Mouse (Mus musculus) intestine, postnatal 0 days (tissue): ENCODE measurements at regions not wholly inside any gene's neighbourhood (a gene's known extent, or its start where the extent isn't known, plus 50 kb on each side); places are given as distances from the start of the nearest gene placed in this dataset.

Experiments used
- ATAC-seq: fragments of 200-750 bp; cut with Nextera tagmentation; 2 replicates; pipeline ENCODE4 v1.8.0; 2017; ENCODE audit warnings: mild to moderate bottlenecking, moderate TSS enrichment, moderate library complexity
- H3K27ac ChIP-seq: fragments of 300-500 bp; sonication (generic); 2 replicates; pipeline ENCODE4 v1.5.1; 2014; ENCODE audit warnings: mild to moderate bottlenecking, low read depth, low read length, moderate library complexity
- H3K27me3 ChIP-seq: fragments of 300-500 bp; sonication (generic); replicated peaks from 2 replicates; pipeline ENCODE4 v1.6.1; 2014; ENCODE audit warnings: low read length, mixed read lengths; ENCODE audit not compliant: control insufficient read depth, insufficient read depth
- H3K36me3 ChIP-seq: fragments of 300-500 bp; sonication (generic); 2 replicates; pipeline ENCODE4 v1.6.1; 2014; ENCODE audit warnings: mild to moderate bottlenecking, moderate library complexity; ENCODE audit not compliant: control insufficient read depth, insufficient read depth
- H3K4me1 ChIP-seq: fragments of 300-500 bp; sonication (generic); replicated peaks from 2 replicates; pipeline ENCODE4 v1.6.1; 2014; ENCODE audit warnings: antibody characterized with exemption, low read length, mixed read lengths; ENCODE audit not compliant: control insufficient read depth, insufficient read depth
- H3K4me2 ChIP-seq: fragments of 300-500 bp; sonication (generic); replicated peaks from 2 replicates; pipeline ENCODE4 v1.6.1; 2014; ENCODE audit warnings: low read depth, mild to moderate bottlenecking, moderate library complexity
- H3K4me3 ChIP-seq: fragments of 300-500 bp; sonication (generic); 2 replicates; pipeline ENCODE4 v1.5.1; 2014; ENCODE audit warnings: low read depth, low read length
- H3K9ac ChIP-seq: fragments of 300-500 bp; sonication (generic); 2 replicates; pipeline ENCODE4 v1.6.1; 2014; ENCODE audit warnings: mild to moderate bottlenecking, low read depth, low read length
- H3K9me3 ChIP-seq: fragments of 300-500 bp; sonication (generic); 2 replicates; pipeline ENCODE4 v1.6.1; 2016; ENCODE audit warnings: mixed run types; ENCODE audit not compliant: control insufficient read depth
- CTCF ChIP-seq: sonication (generic); IDR thresholded peaks from 2 replicates; pipeline ENCODE4 v1.5.1; 2016; ENCODE audit warnings: low read depth, mild to moderate bottlenecking, control low read depth, antibody characterized with exemption, moderate library complexity
- WGBS: fragments of 180-500 bp; shearing (Covaris S2); extraction: QIAGEN DNeasy Blood & Tissue Kit; methylation state at CpG from one replicate; pipeline ENCODE4 v1.1.7; 2014; 5-methylcytosine and 5-hydroxymethylcytosine counted together

DNA sequence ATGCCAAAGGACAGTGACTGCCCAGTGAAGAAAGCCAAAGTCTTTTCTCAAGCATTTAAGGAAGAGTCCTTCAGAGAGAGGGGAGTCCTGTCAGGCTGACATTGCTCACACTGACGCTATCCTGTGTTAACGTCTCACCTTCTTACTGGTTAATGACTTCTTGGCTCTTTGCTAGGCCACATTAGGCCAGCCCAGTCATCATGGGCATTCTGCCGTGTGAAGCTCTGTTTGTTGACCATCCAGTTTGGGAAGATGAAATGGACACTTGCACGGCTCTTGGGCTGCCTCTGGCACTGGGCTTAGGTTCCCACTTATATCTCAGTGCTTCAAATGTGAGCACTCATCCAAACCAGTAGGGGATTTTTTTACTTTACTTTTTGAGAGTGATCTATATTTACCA lies 196.5 kb downstream of the Dact1 start:
- Histone ChIP-seq H3K36me3 (no peaks in the 10 kb centered on the region), H3K4me1 (no peaks in the 10 kb centered on the region), H3K9ac (no peak overlapping the region), H3K27ac (no peak overlapping the region), H3K4me2 (no peak overlapping the region), H3K27me3 (no peaks in the 10 kb centered on the region), H3K9me3 (no peaks in the 10 kb centered on the region), H3K4me3 (no peak overlapping the region)
- 67% methylated on average over 4 of the region's 4 CpGs for WGBS
- no peak for ATAC-seq
- TF ChIP-seq CTCF = no peak

DNA sequence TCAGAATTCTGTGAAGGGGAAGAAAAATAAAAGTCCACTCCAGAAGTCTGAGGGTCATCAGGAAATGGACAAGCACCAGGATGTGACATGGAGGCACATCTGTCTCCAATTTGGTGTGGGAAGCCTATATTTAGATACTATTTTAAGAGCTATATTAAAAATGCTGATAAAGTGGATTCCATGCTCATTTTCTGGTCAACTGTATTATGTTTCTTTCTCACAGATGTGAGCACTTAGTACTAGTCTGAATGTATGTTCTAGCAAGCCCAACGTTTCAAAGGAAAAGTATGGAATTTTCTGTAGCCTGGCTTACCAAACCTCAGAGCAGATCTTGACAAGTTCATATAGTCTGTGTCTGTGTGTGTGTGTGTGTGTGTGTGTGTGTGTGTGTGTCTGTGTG lies 197.0 kb downstream of the Dact1 start:
- H3K4me2 ChIP-seq = no peak overlapping the region
- no peaks in the 10 kb centered on the region for H3K9me3 ChIP-seq
- no peak overlapping the region for H3K27ac ChIP-seq
- no peaks in the 10 kb centered on the region for H3K27me3 ChIP-seq
- TF ChIP-seq CTCF = no peak
- H3K9ac ChIP-seq = no peak overlapping the region
- no peaks in the 10 kb centered on the region for H3K36me3 ChIP-seq
- H3K4me1 ChIP-seq = no peaks in the 10 kb centered on the region
- ATAC-seq = no peak
- WGBS = 64% methylated on average over 1 of the region's 1 CpGs
- H3K4me3 ChIP-seq = no peak overlapping the region

DNA sequence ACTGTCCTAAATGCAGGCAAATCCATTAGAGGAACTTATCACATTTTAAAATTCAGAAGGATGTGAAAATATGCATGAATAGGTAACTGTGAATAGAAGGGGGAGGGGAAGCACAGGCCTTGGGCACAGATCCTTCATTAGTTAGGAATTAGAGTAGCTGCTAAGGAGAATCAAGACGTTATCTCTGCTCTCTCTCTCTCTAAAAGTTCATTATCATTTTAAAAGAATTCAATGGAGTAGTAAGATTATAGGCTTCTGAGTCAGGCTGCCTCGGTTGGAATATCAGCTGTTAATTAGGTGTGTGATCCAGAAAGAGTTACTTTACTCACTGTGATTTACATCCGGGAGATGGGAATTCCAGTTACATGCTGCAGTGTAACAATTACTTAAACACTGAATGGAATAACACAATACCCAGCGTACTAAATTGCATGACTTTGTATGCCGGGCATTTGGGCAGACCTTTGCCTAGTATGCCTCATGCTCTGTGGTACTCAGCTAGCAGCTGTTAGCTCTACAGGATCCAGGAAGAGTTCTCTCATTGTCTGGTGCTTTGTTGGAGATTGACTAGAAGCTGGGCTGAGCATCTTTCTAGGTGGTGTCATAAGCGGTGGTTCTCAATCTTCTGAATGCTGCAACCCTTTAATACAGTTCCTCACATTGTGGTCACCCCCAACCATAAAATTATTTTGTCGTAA lies 203.4 kb downstream of the Dact1 start:
- Histone ChIP-seq H3K9ac (no peak overlapping the region), H3K36me3 (no peaks in the 10 kb centered on the region), H3K27me3 (no peaks in the 10 kb centered on the region), H3K9me3 (no peaks in the 10 kb centered on the region), H3K4me2 (no peak overlapping the region), H3K27ac (no peak overlapping the region), H3K4me3 (no peak overlapping the region), H3K4me1 (no peaks in the 10 kb centered on the region)
- no peak for TF ChIP-seq CTCF
- no peak for ATAC-seq
- WGBS = 79% methylated on average over 7 of the region's 7 CpGs

DNA sequence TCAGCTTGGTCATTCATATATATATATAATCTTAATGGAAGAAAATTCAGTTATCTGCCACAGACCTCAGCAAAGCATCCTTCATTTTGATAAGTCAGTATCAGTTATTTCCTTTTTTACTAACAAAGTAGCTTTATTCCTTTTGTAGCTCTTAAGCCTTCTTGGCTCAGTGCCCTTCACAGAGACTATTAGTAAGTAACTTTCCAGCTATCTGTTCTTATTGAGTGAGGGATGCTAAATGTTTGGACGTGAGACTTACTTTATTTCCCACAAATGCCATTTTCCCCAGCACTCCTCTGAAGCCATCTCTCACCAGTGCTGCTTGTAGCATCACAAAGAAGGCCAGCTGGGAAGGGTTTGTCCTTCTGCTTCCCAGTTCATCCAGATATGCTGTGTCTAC lies 209.8 kb downstream of the Dact1 start:
- ATAC-seq = no peak
- no peaks in the 10 kb centered on the region for H3K9me3 ChIP-seq
- no peak overlapping the region for H3K4me3 ChIP-seq
- no peak for TF ChIP-seq CTCF
- no peak overlapping the region for H3K27ac ChIP-seq
- H3K4me2 ChIP-seq = no peak overlapping the region
- no peak overlapping the region for H3K9ac ChIP-seq
- H3K27me3 ChIP-seq = no peaks in the 10 kb centered on the region
- no peaks in the 10 kb centered on the region for H3K4me1 ChIP-seq
- no peaks in the 10 kb centered on the region for H3K36me3 ChIP-seq
- whole genome bisulfite sequencing = 45% methylated on average over 1 of the region's 1 CpGs

DNA sequence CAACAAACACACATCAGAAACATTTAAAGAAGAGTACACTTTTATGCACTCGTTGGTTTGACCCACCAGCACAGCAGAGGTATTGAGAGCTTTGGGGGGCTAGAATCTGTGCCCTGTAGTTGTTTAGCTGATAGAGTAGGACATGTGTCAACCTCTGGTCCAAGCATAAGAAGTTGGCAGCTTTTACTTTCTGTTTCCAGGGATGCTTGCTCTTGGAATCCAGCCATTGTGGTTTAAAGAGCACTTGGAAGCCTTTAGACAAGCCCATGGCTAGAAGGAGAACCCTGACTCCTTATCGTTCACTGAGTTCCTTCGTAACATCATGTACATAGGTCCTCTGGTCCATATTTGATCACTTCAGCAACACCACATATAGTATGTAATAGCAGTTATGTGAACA lies 212.3 kb downstream of the Dact1 start:
- TF ChIP-seq CTCF = no peak
- H3K4me2 ChIP-seq = no peak overlapping the region
- no peak overlapping the region for H3K27ac ChIP-seq
- no peak for ATAC-seq
- no peaks in the 10 kb centered on the region for H3K36me3 ChIP-seq
- H3K4me1 ChIP-seq = no peaks in the 10 kb centered on the region
- no peaks in the 10 kb centered on the region for H3K27me3 ChIP-seq
- 79% methylated on average over 3 of the region's 3 CpGs for WGBS
- no peak overlapping the region for H3K4me3 ChIP-seq
- H3K9me3 ChIP-seq = no peaks in the 10 kb centered on the region
- no peak overlapping the region for H3K9ac ChIP-seq

DNA sequence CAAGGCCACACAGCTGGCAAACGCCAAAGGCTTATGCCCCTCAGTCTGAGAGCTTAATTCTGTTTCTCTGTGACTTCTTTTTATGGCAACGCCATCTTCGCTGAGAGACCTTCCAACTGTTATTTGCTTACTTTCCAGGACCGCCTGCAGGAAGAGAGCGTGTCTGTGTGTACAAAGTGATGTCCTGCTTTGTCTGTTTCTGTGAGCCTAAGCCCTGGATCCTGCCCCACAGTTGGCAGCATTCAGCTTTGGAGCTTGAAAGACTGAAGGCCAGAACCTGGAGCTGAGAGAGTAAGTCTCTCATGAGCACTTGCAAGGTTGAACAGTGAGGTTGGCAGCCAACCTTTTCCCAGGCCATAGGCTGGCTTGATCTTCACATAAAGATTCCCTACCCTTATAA lies 212.8 kb downstream of the Dact1 start:
- Histone ChIP-seq H3K4me1 (no peaks in the 10 kb centered on the region), H3K9ac (no peak overlapping the region), H3K27me3 (no peaks in the 10 kb centered on the region), H3K4me2 (no peak overlapping the region), H3K27ac (no peak overlapping the region), H3K36me3 (no peaks in the 10 kb centered on the region), H3K9me3 (no peaks in the 10 kb centered on the region), H3K4me3 (no peak overlapping the region)
- no peak for TF ChIP-seq CTCF
- WGBS = 45% methylated on average over 5 of the region's 5 CpGs
- ATAC-seq = no peak

DNA sequence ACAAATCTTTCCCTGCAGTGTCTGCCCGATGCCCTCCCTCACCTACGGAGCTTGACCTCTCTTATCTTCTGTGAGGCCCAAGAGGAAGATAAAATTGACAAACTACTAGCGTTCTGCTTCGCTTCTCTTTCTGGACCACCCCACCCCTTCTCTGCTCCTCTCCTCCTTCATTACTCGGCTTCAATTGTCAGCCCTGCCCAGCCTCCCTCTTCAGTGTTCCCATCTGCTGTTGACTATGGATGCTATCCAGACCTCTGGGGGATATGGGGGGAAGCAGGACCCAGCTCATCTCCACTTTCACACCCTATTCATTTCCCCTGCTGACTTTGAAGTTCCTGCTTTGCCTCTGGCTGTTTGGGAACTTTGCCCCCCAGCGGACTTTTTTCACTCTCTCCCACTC lies 214.5 kb downstream of the Dact1 start:
- H3K27me3 ChIP-seq = no peaks in the 10 kb centered on the region
- no peak overlapping the region for H3K9ac ChIP-seq
- no peak overlapping the region for H3K27ac ChIP-seq
- H3K4me3 ChIP-seq = no peak overlapping the region
- no peaks in the 10 kb centered on the region for H3K9me3 ChIP-seq
- TF ChIP-seq CTCF = no peak
- no peaks in the 10 kb centered on the region for H3K4me1 ChIP-seq
- 15% methylated on average over 6 of the region's 6 CpGs for WGBS
- ATAC-seq = no peak
- H3K4me2 ChIP-seq = no peak overlapping the region
- H3K36me3 ChIP-seq = no peaks in the 10 kb centered on the region
